Mouse (Mus musculus): ENCODE measurements at regions not wholly inside any gene's neighbourhood (a gene's known extent, or its start where the extent isn't known, plus 50 kb on each side); places are given as distances from the start of the nearest gene placed in this dataset.
"Not testable (repeated sequence)": the region's sequence is repeated elsewhere in the genome, so short reads cannot be mapped to it uniquely, and the experiment has no call there.

DNA sequence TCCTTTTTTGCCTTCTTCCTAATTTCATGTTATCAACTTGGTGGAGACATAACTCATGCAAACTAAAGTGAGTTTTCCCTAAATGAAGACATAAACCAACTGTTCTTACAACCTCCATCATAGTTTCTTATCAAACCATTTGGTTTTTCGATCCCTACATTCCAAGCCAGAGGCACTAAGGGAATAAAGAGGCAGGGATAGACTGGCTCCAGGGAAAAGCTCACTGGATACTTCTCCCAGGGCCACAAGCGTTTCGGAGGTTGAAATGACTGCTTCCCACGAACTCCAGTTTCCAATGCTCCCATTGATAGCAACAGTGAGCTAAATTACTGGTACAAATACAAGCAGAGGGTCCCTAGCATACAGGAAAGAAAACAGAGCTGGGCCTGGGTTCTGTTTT lies 178.4 kb upstream of the Otx2 start:
- DNase-seq (ENCODE audit: low spot score in 2 of 2), result no peak

DNA sequence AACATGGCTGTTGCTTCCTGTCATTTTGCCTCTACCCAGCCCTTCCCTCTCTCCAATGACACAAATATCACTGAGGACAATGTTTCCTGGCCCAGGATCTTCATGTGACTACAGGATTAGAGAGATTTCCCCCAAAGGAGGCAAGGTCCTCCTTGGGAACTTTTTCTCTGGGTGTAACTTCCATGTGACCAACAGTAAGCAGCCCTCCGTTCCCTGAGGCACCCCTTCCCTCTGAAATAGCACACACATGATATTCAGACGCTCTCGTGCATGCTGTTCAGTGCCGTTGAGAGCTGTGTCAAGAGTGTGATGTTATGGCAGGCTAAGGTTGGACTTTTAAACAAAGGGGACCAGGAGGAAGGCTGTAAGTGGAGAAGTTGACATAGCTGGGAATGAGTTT lies 169.2 kb upstream of the Otx2 start:
- no peak for DNase-seq (ENCODE audit: low spot score in 2 of 2)

DNA sequence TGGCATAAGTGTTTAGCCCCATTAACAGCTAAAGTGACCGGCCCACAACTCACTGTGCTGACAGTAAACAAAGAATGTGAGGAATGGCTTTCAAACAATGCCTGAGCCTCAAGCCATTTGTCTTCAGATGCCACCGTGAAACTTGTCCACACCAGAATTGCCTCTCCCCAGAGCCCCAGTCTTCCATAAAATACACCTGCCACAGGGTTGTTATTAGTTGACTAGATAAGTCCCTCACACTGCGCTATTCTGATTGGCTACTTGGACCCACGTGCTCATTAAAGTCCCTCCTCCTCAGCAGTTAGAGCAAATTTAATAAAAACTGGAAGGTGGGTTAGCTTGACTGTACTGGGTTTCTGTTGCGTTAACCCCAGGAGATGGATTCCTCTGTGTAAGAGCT lies 167.7 kb upstream of the Otx2 start:
- no peak for DNase-seq (ENCODE audit: low spot score in 2 of 2)

DNA sequence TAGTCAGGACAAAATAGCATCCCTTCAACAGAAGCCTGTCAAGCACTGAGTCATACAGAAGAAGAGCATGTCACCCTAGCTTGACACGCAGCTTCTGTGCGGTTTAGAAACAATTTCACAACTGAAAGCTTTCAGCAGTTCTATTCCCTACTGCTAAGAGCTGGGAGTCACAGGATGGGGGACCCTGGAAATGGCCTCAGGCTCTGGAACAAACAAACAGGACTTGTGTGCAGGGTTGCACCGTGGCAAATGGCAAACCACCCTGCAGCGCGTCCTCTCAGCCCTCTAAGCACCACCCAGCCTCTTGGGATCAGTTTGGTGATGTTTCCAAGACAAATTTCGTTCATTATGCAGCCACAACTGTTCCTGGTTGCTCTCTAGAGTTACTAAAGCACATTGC lies 163.6 kb upstream of the Otx2 start:
- DNase-seq (ENCODE audit: low spot score in 2 of 2), result no peak

DNA sequence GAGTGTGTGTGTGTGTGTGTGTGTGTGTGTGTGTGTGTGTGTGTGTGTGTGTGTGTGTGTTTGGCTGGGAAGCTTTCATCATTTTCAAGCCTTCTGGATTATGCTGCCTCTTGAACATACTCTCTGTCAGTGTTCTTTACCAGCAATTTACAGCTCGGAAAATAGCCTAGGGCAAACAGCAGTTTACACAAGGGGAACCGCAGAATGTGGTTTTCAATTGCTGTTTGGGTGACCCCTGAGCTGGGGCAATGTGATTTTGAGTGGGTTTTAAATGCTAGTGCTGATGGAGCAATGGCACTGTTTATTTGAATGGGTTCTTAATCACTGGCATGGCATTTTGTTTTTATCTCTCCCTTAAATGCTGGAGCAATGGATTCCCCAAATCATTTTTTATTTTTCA lies 162.5 kb upstream of the Otx2 start:
- DNase-seq (ENCODE audit: low spot score in 2 of 2), result no peak

DNA sequence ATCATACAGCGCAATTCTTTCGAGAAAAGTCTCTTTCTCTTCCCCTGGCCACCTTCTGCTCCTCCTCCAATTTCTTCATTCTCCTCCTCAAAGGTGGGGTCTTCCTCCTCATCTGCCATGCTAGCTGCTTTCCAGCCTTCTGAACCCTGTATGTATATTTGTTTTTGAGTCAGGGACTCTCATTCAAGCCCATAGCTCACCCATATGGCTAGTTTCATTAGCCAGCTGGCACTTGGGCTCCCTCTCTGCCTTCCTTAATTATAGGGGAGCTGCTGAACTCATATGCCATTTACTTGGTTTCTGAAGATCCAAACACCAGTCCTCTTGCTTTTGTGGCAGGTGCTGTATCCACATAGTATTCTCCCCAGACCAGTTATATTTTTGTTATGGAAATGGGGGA lies 160.8 kb upstream of the Otx2 start:
- no peak for DNase-seq (ENCODE audit: low spot score in 2 of 2)

DNA sequence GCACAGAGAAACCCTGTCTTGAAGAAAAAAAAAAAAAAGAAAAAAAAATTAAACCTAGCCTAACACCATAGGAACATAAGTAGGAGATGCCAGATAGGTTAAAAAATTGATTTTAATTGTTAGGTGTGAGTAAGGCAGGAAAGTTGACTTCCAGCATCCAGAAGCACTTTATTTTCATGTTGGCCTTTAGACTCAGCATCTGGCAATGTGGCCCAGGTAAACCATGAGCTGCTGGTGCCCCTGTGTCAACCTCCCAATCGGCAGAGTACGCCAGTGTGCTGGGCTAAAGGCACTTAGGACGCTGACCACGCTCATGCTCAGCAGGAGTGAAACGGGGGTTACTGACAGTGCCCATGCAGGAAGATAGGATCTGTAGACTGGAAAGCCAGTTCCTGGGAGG lies 152.8 kb upstream of the Otx2 start:
- no peak for DNase-seq (ENCODE audit: low spot score in 2 of 2)

DNA sequence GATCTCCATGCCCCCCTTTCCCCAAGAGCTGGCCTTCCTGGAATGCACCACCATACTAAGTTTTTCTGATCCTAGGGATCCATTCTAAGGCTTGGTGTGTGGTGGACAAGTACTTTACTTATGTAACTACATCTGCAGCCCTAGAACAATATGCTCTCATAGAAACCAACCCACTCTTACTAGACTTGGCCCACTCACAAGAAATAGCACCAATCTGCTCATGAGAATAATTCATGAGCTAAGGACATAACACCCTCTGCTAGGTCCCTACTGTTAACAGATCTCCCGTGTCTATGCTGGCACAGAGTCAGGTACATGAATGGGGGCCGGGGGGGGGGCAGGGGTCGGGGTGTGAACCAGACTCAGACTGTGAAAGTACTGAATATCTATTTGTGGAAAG lies 150.8 kb upstream of the Otx2 start:
- DNase-seq (ENCODE audit: low spot score in 2 of 2), result no peak

DNA sequence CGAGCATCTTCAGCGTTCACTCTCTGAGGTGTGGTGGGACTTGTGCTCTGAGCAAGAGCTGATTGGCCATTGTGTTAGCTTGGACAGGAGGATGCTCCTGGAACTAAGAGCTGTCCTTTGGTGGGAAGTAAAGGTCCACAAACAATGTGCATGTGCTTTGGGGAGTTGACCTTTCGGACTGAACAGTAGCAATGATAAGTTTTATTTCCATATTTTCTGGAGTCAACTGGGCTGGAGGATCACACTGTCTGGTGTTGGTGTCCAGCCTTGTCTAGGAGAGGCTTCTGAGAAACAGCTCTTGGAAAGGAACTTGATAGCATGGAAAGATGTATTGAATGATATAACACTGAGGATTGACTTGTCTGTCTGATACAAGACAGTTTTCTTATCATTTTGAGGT lies 142.3 kb upstream of the Otx2 start:
- no peak for DNase-seq (ENCODE audit: low spot score in 2 of 2)

DNA sequence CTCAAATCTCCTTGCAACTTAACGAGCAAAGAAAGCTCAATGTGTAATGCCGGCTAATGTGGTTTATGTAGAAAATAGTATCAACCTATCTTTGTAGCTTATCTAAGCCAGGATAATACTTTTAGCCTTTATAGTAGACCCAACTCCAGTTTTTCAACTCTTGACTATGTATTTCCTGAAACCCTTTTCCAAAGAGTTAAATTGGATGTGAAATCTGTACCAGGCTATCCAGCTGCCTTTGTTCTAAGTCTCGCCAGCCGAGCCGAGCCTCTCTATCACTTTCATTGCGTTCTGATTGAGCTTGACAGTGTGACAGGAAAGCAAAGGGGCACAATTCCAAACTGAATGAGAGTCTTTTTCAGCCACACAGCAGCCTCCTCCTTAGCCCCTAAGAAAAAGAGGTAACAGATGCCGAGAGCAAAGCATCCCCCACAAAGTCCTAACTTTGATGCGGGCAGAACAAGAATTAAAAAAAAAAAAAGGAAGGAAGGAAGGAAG lies 141.7 kb upstream of the Otx2 start:
- no peak for DNase-seq (ENCODE audit: low spot score in 2 of 2)

DNA sequence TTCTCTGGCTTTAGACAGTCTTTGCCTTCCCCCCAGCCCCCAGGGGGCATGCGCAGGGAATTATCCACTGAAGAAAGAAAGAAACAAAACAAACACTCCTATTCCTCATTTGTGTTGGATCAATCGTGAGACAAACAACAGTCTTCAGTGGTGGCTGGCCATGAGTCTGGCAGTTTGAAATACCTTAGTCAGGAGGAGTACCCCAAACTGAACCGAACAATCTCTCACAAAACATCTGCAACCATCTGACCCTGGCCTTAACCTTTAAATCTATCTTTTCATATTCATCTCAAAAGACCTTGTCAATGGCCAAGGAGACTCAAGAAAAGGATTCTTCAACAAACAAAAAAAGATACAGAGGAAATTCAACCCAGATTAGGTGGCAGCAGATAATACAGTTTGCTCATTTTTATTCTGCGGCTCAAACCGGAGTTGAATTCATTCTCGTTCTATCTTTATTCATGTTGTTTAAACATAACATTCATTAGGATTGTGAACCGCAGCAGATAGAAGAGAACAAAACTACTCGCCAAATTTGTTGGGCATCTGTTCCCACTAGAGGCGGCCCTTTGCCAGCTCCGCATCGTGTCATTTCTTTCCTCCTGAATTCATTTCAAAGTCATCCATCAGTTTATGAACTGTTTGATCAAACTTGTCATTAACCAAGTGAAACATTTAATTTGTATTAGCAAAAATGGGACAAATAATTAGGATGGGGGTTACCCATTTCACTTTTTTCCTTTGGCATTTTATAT lies 139.3 kb upstream of the Otx2 start:
- no peak for DNase-seq (ENCODE audit: low spot score in 2 of 2)

DNA sequence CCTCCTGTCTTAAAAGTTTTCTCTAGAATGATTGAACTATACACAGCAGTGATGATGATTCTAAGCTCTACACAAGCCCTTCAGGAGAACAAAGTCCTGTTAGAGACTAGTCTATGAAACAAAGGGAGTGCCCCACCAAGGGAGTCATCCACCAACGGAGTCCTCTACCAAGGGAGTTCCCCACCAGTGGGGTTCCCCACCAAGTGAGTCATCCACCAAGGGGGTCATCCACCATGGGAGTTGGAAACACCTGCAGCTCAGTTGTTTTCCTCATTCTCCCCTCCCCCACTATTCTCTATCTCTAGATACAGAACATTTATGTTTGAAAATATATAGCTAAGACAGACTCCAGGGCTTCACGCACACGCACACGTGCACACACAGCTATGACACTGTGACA lies 130.5 kb upstream of the Otx2 start:
- no peak for DNase-seq (ENCODE audit: low spot score in 2 of 2)

DNA sequence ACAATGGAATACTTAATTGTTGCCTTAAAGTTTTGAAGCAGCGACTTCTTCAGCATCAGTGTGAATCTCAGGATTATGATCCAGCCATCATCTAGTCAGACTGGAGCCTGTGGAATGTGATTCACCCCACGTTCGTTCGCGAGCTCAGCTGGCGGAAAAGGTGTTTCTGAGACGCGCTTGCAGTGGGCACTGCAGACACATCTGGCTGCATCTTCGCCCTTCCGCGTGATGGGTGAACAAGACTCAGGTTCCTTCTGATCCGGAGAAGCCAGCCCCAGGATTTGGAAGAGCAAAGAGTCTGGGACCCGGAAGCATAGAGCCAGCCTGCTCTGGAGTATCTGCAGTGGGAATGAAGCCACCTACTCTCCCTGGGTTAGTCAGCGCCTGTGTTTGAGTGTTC lies 127.7 kb upstream of the Otx2 start:
- DNase-seq (ENCODE audit: low spot score in 2 of 2), result no peak

DNA sequence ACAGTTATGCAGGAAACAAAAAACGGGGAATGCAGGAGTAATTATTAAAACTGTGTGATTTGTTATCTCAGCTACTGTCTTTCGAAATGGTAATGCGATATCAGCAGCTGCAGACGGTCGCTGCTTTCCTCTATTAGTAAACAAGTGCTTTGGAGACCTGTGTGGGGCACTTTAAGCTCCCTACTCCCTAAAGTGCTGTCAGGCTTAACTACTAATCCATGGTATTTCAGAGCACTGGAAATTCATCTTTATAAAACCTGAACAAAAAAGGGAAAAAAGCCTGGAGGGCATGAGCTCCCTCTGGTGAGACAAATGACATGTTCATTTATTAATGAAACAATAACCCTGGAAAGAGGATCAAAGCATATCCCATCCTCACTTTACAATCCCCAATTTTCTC lies 127.2 kb upstream of the Otx2 start:
- DNase-seq (ENCODE audit: low spot score in 2 of 2), result no peak

DNA sequence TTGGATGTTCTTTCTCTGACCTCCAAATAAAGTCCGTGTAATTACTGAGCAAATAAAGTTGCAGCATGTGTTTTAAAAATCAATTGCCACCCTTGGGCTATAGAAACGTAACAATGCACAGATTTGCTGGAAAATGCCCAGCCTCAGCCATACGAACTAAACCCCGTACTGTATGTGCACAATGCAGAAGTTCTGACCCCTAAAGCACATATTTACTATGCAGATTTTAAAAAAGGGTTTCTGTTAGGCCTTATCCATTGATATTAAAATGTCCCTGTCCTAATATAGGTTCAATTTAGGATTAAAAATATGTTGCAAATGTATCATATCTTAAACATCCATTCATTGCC lies 126.5 kb upstream of the Otx2 start:
- DNase-seq (ENCODE audit: low spot score in 2 of 2), result no peak

DNA sequence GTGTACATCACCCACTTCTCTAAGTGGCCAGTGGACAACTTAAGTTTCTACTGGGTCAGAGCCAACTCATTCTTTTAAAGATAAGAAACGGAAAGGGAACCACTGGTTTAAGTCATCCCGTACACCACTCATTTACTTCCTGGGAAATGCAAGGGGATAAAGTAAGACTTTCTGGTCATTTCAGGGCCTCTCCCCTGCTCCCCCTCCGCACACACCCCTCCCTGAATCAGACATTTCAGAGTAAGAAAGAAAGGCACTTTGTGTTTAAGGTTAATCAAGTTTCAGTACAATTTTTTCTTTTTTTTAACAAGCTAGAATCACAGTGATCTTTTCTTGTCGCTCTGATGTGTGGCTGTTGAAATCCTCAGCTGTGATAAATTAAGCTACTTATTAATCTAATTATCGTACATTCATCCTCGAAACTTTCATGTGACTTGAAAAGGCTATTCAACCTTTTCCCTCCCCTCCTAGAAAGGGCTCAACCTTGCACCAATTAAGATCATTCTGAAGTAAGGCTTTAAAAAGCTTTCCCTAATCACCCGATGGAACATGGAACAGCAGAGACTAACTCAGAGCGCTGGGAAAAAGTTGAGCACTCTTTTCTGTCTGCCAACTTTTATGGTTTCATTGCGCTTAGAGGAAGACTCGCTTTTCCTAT lies 126.0 kb upstream of the Otx2 start:
- no peak for DNase-seq (ENCODE audit: low spot score in 2 of 2)

DNA sequence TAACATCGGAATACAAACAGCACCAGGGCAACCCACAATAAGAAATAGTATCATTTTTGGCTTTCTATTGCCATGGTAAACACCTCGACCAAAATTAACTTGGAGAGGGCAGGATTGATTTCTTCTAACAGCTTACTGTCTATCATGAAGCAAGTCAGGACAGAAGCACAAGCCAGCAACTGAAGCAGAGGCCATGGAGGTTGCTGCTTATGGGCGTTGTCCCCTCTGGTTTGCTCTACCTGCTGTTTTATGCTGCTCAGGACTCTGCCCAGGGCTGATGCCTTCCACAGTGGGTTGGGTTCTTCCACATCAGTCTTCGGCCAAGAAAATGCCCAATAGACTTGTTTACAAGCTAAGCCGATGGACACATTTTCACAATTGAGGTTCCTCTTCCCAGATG lies 117.9 kb upstream of the Otx2 start:
- DNase-seq (ENCODE audit: low spot score in 2 of 2), result no peak

DNA sequence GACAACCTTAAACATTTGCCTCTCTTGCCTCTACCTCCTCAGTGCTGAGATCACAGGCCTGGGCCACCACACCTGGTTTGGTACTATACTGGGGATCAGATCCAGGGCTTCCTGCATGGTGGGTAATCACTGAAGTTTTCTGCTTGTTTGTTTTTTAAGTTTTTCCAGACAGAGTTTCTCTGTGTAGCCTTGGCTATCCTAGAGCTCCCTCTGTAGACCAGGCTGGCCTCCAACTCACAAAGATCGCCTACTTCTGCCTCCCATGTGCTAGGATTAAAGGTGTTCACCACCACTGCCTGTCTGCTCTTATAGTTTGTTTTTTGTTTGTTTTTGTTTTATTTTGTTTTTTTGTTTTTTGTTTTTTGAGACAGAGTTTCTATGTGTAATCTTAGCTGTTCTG lies 105.7 kb upstream of the Otx2 start:
- DNase-seq (ENCODE audit: low spot score in 2 of 2), result no peak

DNA sequence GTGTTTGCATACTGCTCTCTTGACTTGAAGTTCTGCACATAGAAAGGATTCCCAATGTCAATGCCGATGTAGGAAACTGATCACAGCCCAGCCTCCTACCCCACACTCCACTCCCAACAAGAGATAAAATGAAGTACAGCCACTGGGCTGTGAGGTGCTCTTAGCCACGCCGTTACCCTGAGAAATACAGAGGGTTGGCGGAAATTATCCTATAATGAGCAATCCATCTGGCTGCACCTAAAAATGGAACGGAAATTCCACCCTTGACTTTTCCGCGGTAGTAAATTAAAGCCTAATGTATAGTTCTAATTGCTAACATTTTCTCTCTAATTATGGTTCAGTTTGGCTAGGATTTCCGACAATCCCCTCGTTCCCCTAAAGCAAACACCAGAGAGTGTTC lies 97.2 kb upstream of the Otx2 start:
- DNase-seq (ENCODE audit: low spot score in 2 of 2), result no peak

DNA sequence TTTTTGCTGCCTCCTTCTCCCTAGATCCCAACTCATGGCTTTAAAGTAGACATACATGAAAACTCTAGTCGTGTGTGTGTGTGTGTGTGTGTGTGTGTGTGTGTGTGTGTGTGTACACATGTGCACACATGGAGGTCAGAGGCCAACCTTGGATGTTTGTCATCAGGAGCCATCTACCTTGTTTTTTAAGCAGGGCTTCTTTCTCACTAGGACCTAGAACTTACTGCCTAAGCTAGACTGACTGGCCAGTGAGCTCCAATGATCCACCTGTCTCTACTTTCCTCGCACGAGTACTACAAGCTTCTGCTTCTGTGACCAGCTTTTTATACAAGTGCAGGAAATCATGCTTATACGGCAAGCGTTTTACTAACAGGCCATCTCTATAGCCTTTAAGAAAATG lies 89.1 kb upstream of the Otx2 start:
- DNase-seq (ENCODE audit: low spot score in 2 of 2), result no peak

DNA sequence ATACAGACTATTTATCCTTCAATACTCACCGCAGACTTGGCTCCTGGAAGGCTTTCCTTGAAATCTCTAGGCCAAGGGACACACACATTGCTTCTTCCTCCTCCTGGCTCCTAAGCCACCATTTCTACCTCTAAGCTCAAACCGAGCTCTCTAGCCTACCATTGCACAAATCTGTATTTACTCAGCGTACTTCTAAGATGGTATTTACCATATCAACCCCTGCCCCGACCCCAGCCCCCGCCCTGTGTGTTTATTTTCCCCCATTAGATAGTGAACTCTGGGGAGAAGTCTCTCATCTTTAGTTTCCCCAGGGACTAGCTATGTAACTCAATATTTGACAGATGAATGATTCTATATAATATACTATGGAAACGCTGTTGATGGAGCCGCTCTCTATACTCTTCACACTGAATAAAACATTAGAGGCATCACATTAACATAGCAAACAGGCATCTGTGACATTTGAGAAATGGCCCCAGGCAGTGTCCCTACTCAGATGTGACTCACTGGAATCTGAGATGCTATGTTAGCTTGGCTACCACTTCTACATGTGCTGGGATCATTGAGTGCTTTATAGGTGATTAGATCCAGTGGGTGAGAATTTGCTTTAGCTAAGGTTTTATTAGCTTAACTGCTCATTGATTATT lies 87.5 kb upstream of the Otx2 start:
- no peak for DNase-seq (ENCODE audit: low spot score in 2 of 2)

DNA sequence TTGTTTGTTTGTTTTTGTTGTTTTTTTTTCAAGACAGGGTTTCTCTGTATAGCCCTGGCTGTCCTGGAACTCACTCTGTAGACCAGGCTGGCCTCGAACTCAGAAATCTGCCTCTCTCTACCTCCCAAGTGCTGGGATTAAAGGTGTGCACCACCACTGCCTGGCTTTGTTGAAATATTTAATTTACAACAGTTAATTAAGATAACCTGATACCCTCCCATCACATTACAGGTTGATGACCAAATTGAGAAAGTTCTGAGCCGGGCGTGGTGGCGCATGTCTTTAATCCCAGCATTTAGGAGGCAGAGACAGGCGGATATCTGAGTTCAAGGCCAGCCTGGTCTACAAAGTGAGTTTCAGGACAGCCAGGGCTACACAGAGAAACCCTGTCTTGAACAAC lies 81.5 kb upstream of the Otx2 start:
- not testable (repeated sequence) for DNase-seq (ENCODE audit: low spot score in 2 of 2)

DNA sequence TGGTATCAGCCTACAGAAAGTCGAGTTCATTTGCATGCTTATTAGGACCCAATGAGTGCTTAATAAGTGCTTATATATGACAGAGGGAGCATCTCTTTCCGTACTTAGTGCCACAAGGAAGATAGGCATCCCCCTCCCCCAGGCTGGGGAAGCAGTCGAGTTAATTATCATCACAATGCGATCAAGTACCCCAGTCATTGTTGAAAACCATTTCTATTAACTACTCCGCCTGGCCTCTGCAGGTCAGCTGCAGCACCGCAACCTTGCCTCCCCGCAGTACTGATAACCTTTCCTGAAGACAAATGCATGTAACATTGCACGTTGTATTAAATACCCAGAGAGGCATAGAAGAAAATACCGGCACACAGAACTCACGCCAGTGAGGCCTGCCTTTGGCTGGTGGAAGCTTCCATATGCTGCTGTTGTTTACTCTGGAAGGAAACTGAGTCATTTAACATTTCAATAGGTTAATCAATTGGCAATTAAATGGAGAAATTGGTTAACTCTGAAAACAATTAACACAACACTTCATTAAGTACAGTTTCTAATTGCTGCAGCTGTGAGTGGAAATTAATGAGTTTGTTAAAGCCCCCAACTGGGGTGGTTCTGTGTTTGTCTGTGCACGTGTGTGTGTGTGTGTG lies 80.6 kb upstream of the Otx2 start:
- no peak for DNase-seq (ENCODE audit: low spot score in 2 of 2)
